Mouse (Mus musculus) heart, adult 2 months (tissue): ENCODE measurements around the gene Rps27l.

Experiments
- CTCF ChIP-seq: fragments of 200-600 bp; IDR thresholded peaks from 2 replicates; pipeline ENCODE4 v1.8.1; 2022; ENCODE audit warnings: antibody characterized with exemption, mild to moderate bottlenecking, moderate library complexity
- EP300 ChIP-seq: fragments of 200-500 bp; IDR thresholded peaks from 2 replicates; pipeline ENCODE4 v1.6.1; 2011; ENCODE audit warnings: low read depth, low read length, control low read depth; ENCODE audit not compliant: insufficient read depth
- POLR2A ChIP-seq: fragments of 200-500 bp; IDR thresholded peaks from 2 replicates; pipeline ENCODE4 v1.6.1; 2011; ENCODE audit warnings: mild to moderate bottlenecking, low read depth, low read length, control low read depth; ENCODE audit not compliant: insufficient read depth

DNA sequence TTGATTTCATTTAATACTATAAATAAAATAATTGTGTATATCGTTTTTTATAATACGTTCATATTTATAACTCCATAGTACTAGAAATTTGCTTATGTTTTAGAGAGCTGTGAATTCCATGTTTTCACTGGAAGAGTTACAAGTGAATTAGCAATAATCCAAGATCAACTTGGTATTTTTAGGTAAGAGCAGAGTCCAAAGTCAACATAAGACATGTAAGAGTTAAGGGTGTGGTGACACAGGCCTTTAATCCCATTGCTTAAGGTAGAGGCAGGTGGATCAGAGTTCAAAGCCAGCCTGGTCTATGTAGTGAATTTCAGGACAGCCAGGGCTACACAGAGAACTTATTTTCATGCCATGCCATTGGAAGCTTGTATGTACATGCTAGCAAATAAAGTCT lies 2.6 kb downstream of the Rps27l start:
- TF ChIP-seq POLR2A (no peak), CTCF (no peak), EP300 (no peak)
